Mouse (Mus musculus) embryonic fibroblast, embryonic 13.5 days (primary cell): ENCODE data around the gene Anxa9. TPM values are rescaled to one million over a fixed set of nuclear protein-coding genes. Genes with fewer than 3 reads are reported as not detected.
A peak's percentile ranks its signal among the peaks of the same experiment; 100 is the strongest.

Experiments
- H3K27ac ChIP-seq: 2 replicates; pipeline ENCODE4 v1.5.1; 2012; ENCODE audit warnings: low read length, control low read depth, inconsistent platforms; ENCODE audit not compliant: insufficient read depth
- H3K4me1 ChIP-seq: 2 replicates; pipeline ENCODE4 v1.6.1; 2011; ENCODE audit warnings: low read length; ENCODE audit not compliant: control insufficient read depth, insufficient read depth
- H3K4me3 ChIP-seq: 2 replicates; pipeline ENCODE4 v1.5.1; 2011; ENCODE audit warnings: mild to moderate bottlenecking, control low read depth, low read length; ENCODE audit not compliant: insufficient read depth
- CTCF ChIP-seq: IDR thresholded peaks from 2 replicates; pipeline ENCODE4 v1.5.1; 2011; ENCODE audit warnings: mild to moderate bottlenecking, control low read depth, low read length, moderate library complexity, borderline replicate concordance; ENCODE audit not compliant: insufficient read depth
- POLR2A ChIP-seq: IDR thresholded peaks from 2 replicates; pipeline ENCODE4 v1.6.1; 2011; ENCODE audit warnings: low read depth, mild to moderate bottlenecking, control low read depth, low read length, moderate library complexity
- polyA plus RNA-seq: library from polyadenylated mRNA; stranded (reverse); fragments of >200 nt; gene quantifications from 2 replicates; pipeline ENCODE4 v1.2.4, GENCODE M21; 2011; ENCODE audit warnings: low read depth; ENCODE audit not compliant: missing spikeins, insufficient read length

Gene Anxa9
- polyA plus RNA-seq, 1 experiment: 0.79 TPM

- H3K4me3 ChIP-seq: no peak overlapping the region
- H3K4me1 ChIP-seq: no peaks in the 10 kb centered on the region
- no peak for TF ChIP-seq POLR2A
- TF ChIP-seq CTCF: no peak
- H3K27ac ChIP-seq: no peak overlapping the region
Measured at GRCm38 (mm10) chr3:95285390-95285789, 21.6 kb downstream of the Anxa9 start.

GRCm38 (mm10) chr3:95284501-95285281, 22.3 kb downstream of the Anxa9 start:
- Histone ChIP-seq H3K27ac (no peak overlapping the region), H3K4me1 (no peaks in the 10 kb centered on the region), H3K4me3 (no peak overlapping the region)
- TF ChIP-seq CTCF (no peak), POLR2A (no peak)

GRCm38 (mm10) chr3:95284062-95284461, 22.9 kb downstream of the Anxa9 start:
- no peak overlapping the region for H3K27ac ChIP-seq
- peak overlapping the region; percentile 75 for H3K4me3 ChIP-seq
- no peak for TF ChIP-seq POLR2A
- no peak for TF ChIP-seq CTCF
- no peaks in the 10 kb centered on the region for H3K4me1 ChIP-seq

GRCm38 (mm10) chr3:95283589-95283941, 23.4 kb downstream of the Anxa9 start:
- TF ChIP-seq POLR2A (no peak), CTCF (no peak)
- Histone ChIP-seq H3K4me3 (peak overlapping the region; percentile 75), H3K27ac (peak overlapping the region; percentile 97), H3K4me1 (no peaks in the 10 kb centered on the region)

GRCm38 (mm10) chr3:95282865-95283588, 23.9 kb downstream of the Anxa9 start:
- Histone ChIP-seq H3K4me3 (peak overlapping the region; percentile 75), H3K4me1 (no peaks in the 10 kb centered on the region), H3K27ac (peak overlapping the region; percentile 97)
- TF ChIP-seq CTCF (peak; percentile 11; the same call in 1 of the 2 replicates), POLR2A (peak; percentile 74)

GRCm38 (mm10) chr3:95282381-95282864, 24.6 kb downstream of the Anxa9 start:
- TF ChIP-seq CTCF: no peak
- TF ChIP-seq POLR2A: no peak
- no peaks in the 10 kb centered on the region; the same call in 1 of the 2 replicates for H3K4me1 ChIP-seq
- peak overlapping the region; percentile 97 for H3K27ac ChIP-seq
- H3K4me3 ChIP-seq: peak overlapping the region; percentile 75

- no peak for TF ChIP-seq CTCF
- peak; percentile 80 for TF ChIP-seq POLR2A
- H3K4me3 ChIP-seq: peak within 1 kb of the TSS; percentile 96
- H3K4me1 ChIP-seq: no peaks in the 10 kb centered on the region; the same call in 1 of the 2 replicates
- peak within 1 kb of the TSS; percentile 97 for H3K27ac ChIP-seq
Measured at GRCm38 (mm10) chr3:95281216-95282126, 25.5 kb downstream of the Anxa9 start, which contains the start of the genes Mindy1 and Prune1. Mindy1 (plus strand) TSS chr3:95281345. Prune1 (minus strand) TSS chr3:95282076.

GRCm38 (mm10) chr3:95280747-95281146, 26.2 kb downstream of the Anxa9 start:
- Histone ChIP-seq H3K4me3 (peak overlapping the region; percentile 96), H3K27ac (peak overlapping the region; percentile 49), H3K4me1 (no peaks in the 10 kb centered on the region; the same call in 1 of the 2 replicates)
- TF ChIP-seq POLR2A (0 out of 2 replicates have a peak, but pooled peaks have one; percentile 20), CTCF (no peak)

GRCm38 (mm10) chr3:95277149-95277551, 29.8 kb downstream of the Anxa9 start:
- Histone ChIP-seq H3K4me3 (no peak overlapping the region), H3K4me1 (no peaks in the 10 kb centered on the region; the same call in 1 of the 2 replicates), H3K27ac (no peak overlapping the region)
- TF ChIP-seq CTCF: no peak
- no peak for TF ChIP-seq POLR2A

- H3K4me3 ChIP-seq: no peak overlapping the region
- H3K4me1 ChIP-seq: no peaks in the 10 kb centered on the region; the same call in 1 of the 2 replicates
- no peak overlapping the region for H3K27ac ChIP-seq
- TF ChIP-seq CTCF (no peak), POLR2A (no peak)
Measured at GRCm38 (mm10) chr3:95276428-95276934, 30.5 kb downstream of the Anxa9 start.
